ENCODE assay signal across 21 mouse cellular contexts in the genomic region with DNA sequence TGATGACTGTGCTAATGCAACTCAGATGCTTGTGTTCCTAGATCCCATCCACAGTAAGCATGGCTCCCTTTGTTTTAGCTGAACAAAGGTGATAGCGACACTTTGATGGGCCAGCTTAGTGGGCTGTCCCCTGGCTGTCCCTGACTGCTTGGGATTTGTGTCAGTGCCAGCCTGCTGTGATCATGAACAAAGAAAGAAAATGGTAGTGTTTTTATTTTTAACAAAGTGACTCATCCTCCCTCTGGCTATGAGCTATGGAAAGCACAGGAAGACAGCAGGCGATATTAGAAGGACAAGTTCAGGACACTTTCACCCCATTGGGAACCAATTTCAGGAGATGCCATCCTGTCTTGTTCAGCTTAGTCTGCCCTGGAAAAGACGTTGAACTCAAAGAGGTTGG.
DNase-seq lines count a peak whose midpoint lies in the region; ATAC-seq lines count a peak whose summit lies in the region.
"Had no signal": no experiment of that assay in that cellular context is flagged by ENCODE, and none has a peak within 500 bp of the region (broad histone marks: within the 10 kb centered on the region; RNA-seq: fewer than 3 reads in every experiment).

No protein-coding gene starts in this region.

- H3K9ac ChIP-seq in neural tube, embryonic 15.5 days (replicated peaks): no peak overlapping the region
- no peak overlapping the region for H3K9ac ChIP-seq in kidney, embryonic 16.5 days (replicated peaks; ENCODE audit: low read length)
- H3K9ac ChIP-seq: embryonic facial prominence, embryonic 13.5 days; forebrain, embryonic 12.5 days; hindbrain, embryonic 12.5 days had no signal

- peak; percentile 21 for DNase-seq in cerebellum, adult 8-10 months
- DNase-seq in cerebellum, adult 11-12 months: no peak
- DNase-seq in frontal cortex, postnatal 25 days (ENCODE audit: low spot score in 2 of 2): no peak
- peak; percentile 58 for DNase-seq in brain, adult 2 months (ENCODE audit: low read depth, low spot score)
- DNase-seq: adrenal gland, postnatal 14 days; gastrocnemius, adult 2 months; gastrocnemius, postnatal 25 days; heart, postnatal 10 days; heart, postnatal 4 days; kidney, adult 11 months had no signal

- H3K27me3 ChIP-seq in neural tube, embryonic 15.5 days (replicated peaks): no peaks in the 10 kb centered on the region
- H3K27me3 ChIP-seq in kidney, embryonic 16.5 days (ENCODE audit: insufficient read depth, low read length): no peaks in the 10 kb centered on the region
- H3K27me3 ChIP-seq: embryonic facial prominence, embryonic 13.5 days; forebrain, embryonic 12.5 days; hindbrain, embryonic 12.5 days; Patski had no signal

- H3K4me2 ChIP-seq in neural tube, embryonic 15.5 days: no peak overlapping the region
- no peak overlapping the region for H3K4me2 ChIP-seq in kidney, embryonic 16.5 days (replicated peaks; ENCODE audit: low read depth, low read length)
- H3K4me2 ChIP-seq: embryonic facial prominence, embryonic 13.5 days; forebrain, embryonic 12.5 days; hindbrain, embryonic 12.5 days had no signal

- WGBS in neural tube, embryonic 15.5 days: 79% methylated on average over 3 of the region's 3 CpGs
- WGBS in kidney, embryonic 16.5 days: 76% methylated on average over 3 of the region's 3 CpGs

- H3K4me3 ChIP-seq in neural tube, embryonic 15.5 days (replicated peaks): no peak overlapping the region
- no peak overlapping the region for H3K4me3 ChIP-seq in kidney, embryonic 16.5 days (ENCODE audit: low read length)
- H3K4me3 ChIP-seq: embryonic facial prominence, embryonic 13.5 days; forebrain, embryonic 12.5 days; gastrocnemius, adult 2 months; heart, embryonic 10.5 days; hindbrain, embryonic 12.5 days had no signal

- 0 out of 2 replicates have a peak, but pooled peaks cover 2% of the 10 kb centered on the region for H3K4me1 ChIP-seq in neural tube, embryonic 15.5 days
- H3K4me1 ChIP-seq in kidney, embryonic 16.5 days (ENCODE audit: insufficient read depth, low read length): no peaks in the 10 kb centered on the region
- H3K4me1 ChIP-seq: embryonic facial prominence, embryonic 13.5 days; heart, embryonic 10.5 days; hindbrain, embryonic 12.5 days had no signal

- H3K9me3 ChIP-seq in neural tube, embryonic 15.5 days (replicated peaks): no peaks in the 10 kb centered on the region
- H3K9me3 ChIP-seq in kidney, embryonic 16.5 days (ENCODE audit: low read length): no peaks in the 10 kb centered on the region
- H3K9me3 ChIP-seq: embryonic facial prominence, embryonic 13.5 days; forebrain, embryonic 12.5 days; heart, embryonic 10.5 days; hindbrain, embryonic 12.5 days had no signal

- ATAC-seq in frontal cortex, adult (ENCODE audit: low TSS enrichment): peak; percentile 58
- no peak for ATAC-seq in neural tube, embryonic 15.5 days (ENCODE audit: low FRiP score)
- no peak for ATAC-seq in kidney, embryonic 16.5 days (ENCODE audit: low FRiP score, low TSS enrichment)
- ATAC-seq: activated CD4-positive, CD25-positive, alpha-beta regulatory T cell, adult 4 months; forebrain, embryonic 16.5 days; hindbrain, postnatal 0 days; Patski had no signal

- H3K27ac ChIP-seq in neural tube, embryonic 15.5 days (replicated peaks): no peak overlapping the region
- H3K27ac ChIP-seq in kidney, embryonic 16.5 days (ENCODE audit: low read length): no peak overlapping the region
- H3K27ac ChIP-seq: embryonic facial prominence, embryonic 13.5 days; forebrain, embryonic 12.5 days; gastrocnemius, adult 2 months; heart, embryonic 10.5 days; hindbrain, embryonic 12.5 days; hindbrain, postnatal 0 days had no signal

- H3K36me3 ChIP-seq in neural tube, embryonic 15.5 days: no peaks in the 10 kb centered on the region
- H3K36me3 ChIP-seq in kidney, embryonic 16.5 days (ENCODE audit: insufficient read depth, low read length): no peaks in the 10 kb centered on the region
- H3K36me3 ChIP-seq: embryonic facial prominence, embryonic 13.5 days; forebrain, embryonic 12.5 days; heart, embryonic 10.5 days; hindbrain, embryonic 12.5 days had no signal

Comparison
In these comparisons a context has a peak if more than half of its experiments do, and no peak if none do; other contexts are left out.
1. DNase-seq: peak in cerebellum, adult 8-10 months (single experiment) and brain, adult 2 months (single experiment); none in cerebellum, adult 11-12 months (single experiment) and frontal cortex, postnatal 25 days (0 of 2).